Mouse (Mus musculus): ENCODE results near the gene Caly. TPM values are rescaled to one million over a fixed set of nuclear protein-coding genes. Genes with fewer than 3 reads are reported as not detected.

The Caly gene
- 3.4 and 3.6 TPM in 2 replicates for polyA plus RNA-seq (2014; fragmentation: Nextera tagmentation; extraction: Ambion mirVana)

GRCm38 (mm10) chr7:140082242-140082678 is at the start of gene Caly:
Gene Caly (minus strand): TSS chr7:140082548.
- ATAC-seq (ENCODE audit: low read depth) = peak; percentile 87
- WGBS = 6% methylated on average over 17 of the region's 18 CpGs
- Histone ChIP-seq H3K4me3 (ENCODE audit: low read depth, low read length) (peak within 1 kb of the TSS; percentile 22), H3K4me2 (ENCODE audit: low read depth, low read length) (peak within 1 kb of the TSS; percentile 3; the same call in 1 of the 2 replicates), H3K9ac (ENCODE audit: low read depth, low read length) (no peak within 1 kb of the TSS), H3K27me3 (replicated peaks; ENCODE audit: control insufficient read depth, insufficient read depth, low read length) (peaks cover 44% of the 10 kb centered on the region), H3K9me3 (ENCODE audit: control insufficient read depth, low read length) (no peaks in the 10 kb centered on the region), H3K27ac (replicated peaks; ENCODE audit: low read depth, low read length) (no peak within 1 kb of the TSS), H3K4me1 (ENCODE audit: control insufficient read depth, insufficient read depth, low read length) (peaks cover 11% of the 10 kb centered on the region), H3K36me3 (ENCODE audit: control insufficient read depth, insufficient read depth, low read length) (no peaks in the 10 kb centered on the region)
- peak; percentile 75 for DNase-seq (ENCODE audit: low spot score)

DNA sequence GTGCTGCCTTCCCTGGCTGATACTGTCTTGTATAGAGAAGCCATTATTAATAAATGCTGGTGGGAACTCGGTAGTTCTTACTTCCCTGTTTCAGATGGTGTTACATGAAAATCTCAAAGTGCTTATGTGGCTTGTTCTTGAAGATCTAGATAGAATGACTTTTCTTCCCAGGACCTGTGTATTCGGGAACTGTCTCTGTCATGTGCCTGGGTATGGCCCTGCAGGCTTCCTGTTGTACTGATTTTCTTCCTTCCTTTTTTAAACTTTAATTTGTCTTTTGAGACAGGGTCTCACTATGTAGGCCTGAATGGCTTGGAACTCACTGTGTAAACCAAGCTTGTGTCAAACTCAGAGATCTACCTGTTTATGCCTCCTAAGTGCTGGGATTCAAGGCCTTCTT is 45.6 kb upstream of the Caly start:
- Histone ChIP-seq H3K27me3 (replicated peaks; ENCODE audit: control insufficient read depth, insufficient read depth, low read length) (no peaks in the 10 kb centered on the region), H3K4me3 (ENCODE audit: low read depth, low read length) (no peak overlapping the region), H3K27ac (replicated peaks; ENCODE audit: low read depth, low read length) (no peak overlapping the region), H3K9me3 (ENCODE audit: control insufficient read depth, low read length) (no peaks in the 10 kb centered on the region), H3K4me1 (ENCODE audit: control insufficient read depth, insufficient read depth, low read length) (0 out of 2 replicates have a peak, but pooled peaks cover 4% of the 10 kb centered on the region), H3K36me3 (ENCODE audit: control insufficient read depth, insufficient read depth, low read length) (peaks cover 19% of the 10 kb centered on the region), H3K4me2 (ENCODE audit: low read depth, low read length) (no peak overlapping the region), H3K9ac (ENCODE audit: low read depth, low read length) (no peak overlapping the region)
- ATAC-seq (ENCODE audit: low read depth) (no peak), DNase-seq (ENCODE audit: low spot score) (no peak)
- 84% methylated on average over 2 of the region's 2 CpGs for WGBS

- 87% methylated on average over 3 of the region's 3 CpGs for WGBS
- Histone ChIP-seq H3K27ac (replicated peaks; ENCODE audit: low read depth, low read length) (no peak overlapping the region), H3K4me1 (ENCODE audit: control insufficient read depth, insufficient read depth, low read length) (0 out of 2 replicates have a peak, but pooled peaks cover 4% of the 10 kb centered on the region), H3K9me3 (ENCODE audit: control insufficient read depth, low read length) (no peaks in the 10 kb centered on the region), H3K4me2 (ENCODE audit: low read depth, low read length) (no peak overlapping the region), H3K27me3 (replicated peaks; ENCODE audit: control insufficient read depth, insufficient read depth, low read length) (no peaks in the 10 kb centered on the region), H3K9ac (ENCODE audit: low read depth, low read length) (no peak overlapping the region), H3K4me3 (ENCODE audit: low read depth, low read length) (no peak overlapping the region), H3K36me3 (ENCODE audit: control insufficient read depth, insufficient read depth, low read length) (peaks cover 19% of the 10 kb centered on the region)
- ATAC-seq (ENCODE audit: low read depth) = no peak
- no peak for DNase-seq (ENCODE audit: low spot score)
Measured at GRCm38 (mm10) chr7:140126934-140127333, 44.6 kb upstream of the Caly start.

DNA sequence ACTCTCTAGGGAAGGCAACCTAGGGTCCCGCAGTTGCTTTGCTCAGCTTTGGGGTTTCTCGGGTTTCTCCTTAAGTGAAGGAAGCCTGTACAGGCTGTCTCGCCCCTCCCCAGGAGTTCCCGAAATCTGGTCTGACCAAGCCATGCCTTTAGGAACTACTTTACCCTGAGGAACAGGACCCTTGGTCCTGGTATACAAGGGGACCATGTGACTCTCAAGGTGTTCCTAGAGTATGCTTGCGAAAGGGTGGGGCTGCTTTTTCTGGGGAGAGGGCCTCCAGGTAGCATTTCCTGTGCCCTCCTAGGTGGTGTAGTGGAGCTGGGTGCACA is 43.6 kb upstream of the Caly start:
- WGBS = 3% methylated on average over 5 of the region's 5 CpGs
- no peak; the same call in 1 of the 2 replicates for ATAC-seq (ENCODE audit: low read depth)

DNA sequence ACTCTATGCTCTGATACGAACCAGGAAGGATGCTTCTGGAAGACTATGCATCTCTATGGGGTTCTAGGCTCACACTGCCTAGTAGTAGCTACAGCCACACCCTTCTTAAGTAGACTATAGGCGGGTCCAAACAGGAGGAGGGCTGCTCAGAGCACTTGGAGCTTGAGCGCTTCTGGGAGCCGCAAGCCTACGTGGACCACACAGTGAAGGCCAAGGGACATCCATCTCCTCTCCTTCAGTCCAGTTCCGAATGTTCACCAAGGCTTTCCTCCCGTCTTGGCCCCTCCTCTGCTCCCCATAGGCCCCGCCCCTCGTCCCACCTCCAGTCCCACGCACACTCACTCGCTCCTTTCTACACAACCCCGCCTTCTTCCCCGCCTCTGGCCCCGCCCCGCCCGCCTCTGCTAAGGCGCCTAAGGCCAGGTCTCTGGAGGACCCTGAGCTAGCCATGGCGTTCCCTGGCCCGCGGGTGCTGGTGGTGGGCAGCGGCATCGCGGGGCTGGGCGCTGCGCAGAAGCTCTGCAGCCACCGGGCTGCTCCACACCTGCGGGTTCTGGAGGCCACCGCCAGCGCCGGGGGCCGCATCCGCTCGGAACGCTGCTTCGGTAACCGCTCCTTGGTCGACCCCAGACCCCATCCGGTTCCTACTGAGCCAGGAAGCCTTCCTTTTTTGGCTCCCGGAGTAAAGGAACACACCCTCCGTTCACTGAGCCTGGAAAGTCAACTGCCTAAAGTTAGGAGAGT is 43.1 kb upstream of the Caly start:
- 0 out of 2 replicates have a peak, but pooled peaks cover 4% of the 10 kb centered on the region for H3K4me1 ChIP-seq (ENCODE audit: control insufficient read depth, insufficient read depth, low read length)
- WGBS = 2% methylated on average over 40 of the region's 40 CpGs
- no peaks in the 10 kb centered on the region for H3K9me3 ChIP-seq (ENCODE audit: control insufficient read depth, low read length)
- H3K4me3 ChIP-seq (ENCODE audit: low read depth, low read length) = peak overlapping the region; percentile 82
- DNase-seq (ENCODE audit: low spot score) (peak; percentile 94), ATAC-seq (ENCODE audit: low read depth) (peak; percentile 99)
- H3K9ac ChIP-seq (ENCODE audit: low read depth, low read length) = peak overlapping the region; percentile 87
- peak overlapping the region; percentile 59 for H3K4me2 ChIP-seq (ENCODE audit: low read depth, low read length)
- H3K27me3 ChIP-seq (replicated peaks; ENCODE audit: control insufficient read depth, insufficient read depth, low read length) = no peaks in the 10 kb centered on the region
- 0 out of 2 replicates have a peak overlapping the region, but pooled peaks have one; percentile 2 for H3K27ac ChIP-seq (replicated peaks; ENCODE audit: low read depth, low read length)
- H3K36me3 ChIP-seq (ENCODE audit: control insufficient read depth, insufficient read depth, low read length) = peaks cover 14% of the 10 kb centered on the region

More for the DNA sequence above, 43.6 kb upstream of the Caly start:
- peak overlapping the region; percentile 59 for H3K4me2 ChIP-seq (ENCODE audit: low read depth, low read length)
- H3K4me1 ChIP-seq (ENCODE audit: control insufficient read depth, insufficient read depth, low read length) = 0 out of 2 replicates have a peak, but pooled peaks cover 4% of the 10 kb centered on the region
- DNase-seq (ENCODE audit: low spot score) = no peak
- H3K4me3 ChIP-seq (ENCODE audit: low read depth, low read length) = peak overlapping the region; percentile 82
- H3K27me3 ChIP-seq (replicated peaks; ENCODE audit: control insufficient read depth, insufficient read depth, low read length) = no peaks in the 10 kb centered on the region
- no peaks in the 10 kb centered on the region for H3K9me3 ChIP-seq (ENCODE audit: control insufficient read depth, low read length)
- H3K9ac ChIP-seq (ENCODE audit: low read depth, low read length) = peak overlapping the region; percentile 87
- H3K36me3 ChIP-seq (ENCODE audit: control insufficient read depth, insufficient read depth, low read length) = peaks cover 19% of the 10 kb centered on the region
- no peak overlapping the region for H3K27ac ChIP-seq (replicated peaks; ENCODE audit: low read depth, low read length)

DNA sequence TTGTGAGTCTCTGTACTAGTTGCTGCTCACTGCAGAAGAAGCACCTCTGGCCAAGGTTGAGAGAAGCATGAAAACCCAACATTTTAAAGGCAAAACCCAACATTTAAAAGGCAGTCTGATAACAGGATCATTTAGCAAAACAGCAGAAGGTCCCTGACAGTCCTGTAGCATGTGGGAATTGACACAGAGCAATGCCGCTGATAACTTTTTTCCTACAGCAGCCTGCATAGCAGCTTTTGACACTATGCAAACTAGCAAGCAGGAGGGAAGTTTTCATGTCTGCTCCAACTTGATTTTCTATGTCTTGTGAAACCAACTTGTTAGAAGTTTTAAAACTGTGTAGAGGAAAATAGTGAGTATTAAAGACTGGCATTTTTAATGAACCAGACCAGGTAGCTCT is 42.0 kb upstream of the Caly start:
- 91% methylated on average over 1 of the region's 1 CpGs for WGBS
- H3K4me3 ChIP-seq (ENCODE audit: low read depth, low read length) = no peak overlapping the region
- H3K4me2 ChIP-seq (ENCODE audit: low read depth, low read length) = no peak overlapping the region
- 0 out of 2 replicates have a peak, but pooled peaks cover 4% of the 10 kb centered on the region for H3K4me1 ChIP-seq (ENCODE audit: control insufficient read depth, insufficient read depth, low read length)
- no peak overlapping the region for H3K27ac ChIP-seq (replicated peaks; ENCODE audit: low read depth, low read length)
- H3K27me3 ChIP-seq (replicated peaks; ENCODE audit: control insufficient read depth, insufficient read depth, low read length) = no peaks in the 10 kb centered on the region
- DNase-seq (ENCODE audit: low spot score) = no peak
- no peak for ATAC-seq (ENCODE audit: low read depth)
- no peaks in the 10 kb centered on the region for H3K9me3 ChIP-seq (ENCODE audit: control insufficient read depth, low read length)
- 0 out of 2 replicates have a peak, but pooled peaks cover 4% of the 10 kb centered on the region for H3K36me3 ChIP-seq (ENCODE audit: control insufficient read depth, insufficient read depth, low read length)
- no peak overlapping the region for H3K9ac ChIP-seq (ENCODE audit: low read depth, low read length)

- H3K4me1 ChIP-seq (ENCODE audit: control insufficient read depth, insufficient read depth, low read length) = 0 out of 2 replicates have a peak, but pooled peaks cover 4% of the 10 kb centered on the region
- 33% methylated on average over 4 of the region's 4 CpGs for WGBS
Measured at GRCm38 (mm10) chr7:140122765-140123164, 40.4 kb upstream of the Caly start.

DNA sequence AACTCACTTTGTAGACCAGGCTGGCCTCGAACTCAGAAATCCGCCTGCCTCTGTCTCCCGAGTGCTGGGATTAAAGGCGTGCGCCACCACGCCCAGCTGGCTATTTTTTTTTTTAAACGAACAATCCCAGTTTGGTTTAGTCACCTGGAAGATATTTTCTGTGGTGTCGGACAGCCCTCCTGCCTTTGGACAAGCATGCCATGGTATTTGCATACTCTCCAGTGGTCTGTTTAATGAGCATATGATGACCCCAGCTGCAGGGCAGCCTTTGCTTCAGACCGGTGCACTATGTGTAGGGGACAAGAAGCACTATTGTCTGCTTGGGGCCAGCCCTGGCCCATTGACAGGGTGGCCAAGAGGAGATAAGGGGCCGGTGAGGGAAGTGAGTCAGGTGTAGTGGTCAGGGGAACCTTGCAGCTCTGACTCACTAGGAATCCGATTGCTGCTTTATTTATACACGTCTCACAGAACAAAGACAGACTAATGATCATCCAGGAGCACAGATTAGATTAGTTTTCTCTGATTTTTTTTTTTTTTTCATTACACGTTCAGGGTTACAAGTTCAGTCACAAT is 39.1 kb upstream of the Caly start:
- Histone ChIP-seq H3K27me3 (replicated peaks; ENCODE audit: control insufficient read depth, insufficient read depth, low read length) (no peaks in the 10 kb centered on the region), H3K4me2 (ENCODE audit: low read depth, low read length) (no peak overlapping the region), H3K4me1 (ENCODE audit: control insufficient read depth, insufficient read depth, low read length) (no peaks in the 10 kb centered on the region), H3K36me3 (ENCODE audit: control insufficient read depth, insufficient read depth, low read length) (no peaks in the 10 kb centered on the region), H3K9ac (ENCODE audit: low read depth, low read length) (no peak overlapping the region), H3K4me3 (ENCODE audit: low read depth, low read length) (no peak overlapping the region), H3K9me3 (ENCODE audit: control insufficient read depth, low read length) (no peaks in the 10 kb centered on the region), H3K27ac (replicated peaks; ENCODE audit: low read depth, low read length) (no peak overlapping the region)
- DNase-seq (ENCODE audit: low spot score) = no peak
- ATAC-seq (ENCODE audit: low read depth) = no peak
- 63% methylated on average over 12 of the region's 13 CpGs for WGBS

More at GRCm38 (mm10) chr7:140122765-140123164, 40.4 kb upstream of the Caly start:
- no peak for ATAC-seq (ENCODE audit: low read depth)
- Histone ChIP-seq H3K9ac (ENCODE audit: low read depth, low read length) (no peak overlapping the region), H3K4me3 (ENCODE audit: low read depth, low read length) (no peak overlapping the region), H3K27me3 (replicated peaks; ENCODE audit: control insufficient read depth, insufficient read depth, low read length) (no peaks in the 10 kb centered on the region), H3K27ac (replicated peaks; ENCODE audit: low read depth, low read length) (no peak overlapping the region), H3K9me3 (ENCODE audit: control insufficient read depth, low read length) (no peaks in the 10 kb centered on the region), H3K4me2 (ENCODE audit: low read depth, low read length) (no peak overlapping the region), H3K36me3 (ENCODE audit: control insufficient read depth, insufficient read depth, low read length) (no peaks in the 10 kb centered on the region)
- no peak for DNase-seq (ENCODE audit: low spot score)
